Mouse (Mus musculus): ENCODE measurements around the gene Rph3al.

DNA sequence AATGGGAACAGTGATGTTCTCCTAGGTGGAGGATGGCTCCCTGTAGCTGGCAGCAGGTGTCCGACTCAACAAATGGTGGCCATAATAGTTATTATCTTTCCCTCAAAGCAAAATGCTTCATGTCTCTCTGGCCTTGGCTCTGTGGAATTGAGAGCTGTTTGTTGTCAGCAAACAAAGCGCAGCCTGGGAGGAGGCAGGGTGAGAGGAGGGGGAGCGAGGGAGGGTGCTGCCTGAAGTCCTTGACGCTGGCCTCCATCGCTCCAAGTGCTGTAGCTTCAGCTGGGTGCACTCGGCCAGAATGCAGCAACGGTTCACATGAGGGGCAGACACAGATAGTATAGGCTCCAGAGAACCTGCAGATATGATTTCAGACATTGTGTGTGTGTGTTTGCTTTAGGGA, 114.7 kb downstream of the Rph3al start:
- TF ChIP-seq EP300 (optimal IDR thresholded peaks at IDR 0.05), result no peak
- no peak for TF ChIP-seq CTCF (IDR thresholded peaks at IDR 0.05; ENCODE audit: low read depth)
